29 mouse cellular contexts compared by ENCODE assay signal in genomic region chr6:119421001-119421400, GRCm38 (mm10). TPM values are rescaled to one million over a fixed set of nuclear protein-coding genes. Genes with fewer than 3 reads are reported as not detected.
DNase-seq lines count a peak whose midpoint lies in the region; ATAC-seq and TF ChIP-seq lines count a peak whose summit lies in the region.
"Had no signal": no experiment of that assay in that cellular context is flagged by ENCODE, and none has a peak within 500 bp of the region (broad histone marks: within the 10 kb centered on the region; RNA-seq: fewer than 3 reads in every experiment).

No protein-coding gene starts in this region.

- no peaks in the 10 kb centered on the region for H3K27me3 ChIP-seq in liver, postnatal 0 days (ENCODE audit: insufficient read depth, low read length)
- no peaks in the 10 kb centered on the region for H3K27me3 ChIP-seq in intestine, postnatal 0 days (replicated peaks; ENCODE audit: control insufficient read depth, insufficient read depth, low read length)
- no peaks in the 10 kb centered on the region for H3K27me3 ChIP-seq in forebrain, postnatal 0 days (ENCODE audit: insufficient read depth, low read length)
- H3K27me3 ChIP-seq: embryonic facial prominence, embryonic 12.5 days; forebrain, embryonic 15.5 days; heart, embryonic 13.5 days; limb, embryonic 13.5 days; neural tube, embryonic 12.5 days had no signal

- ATAC-seq in liver, postnatal 0 days = no peak
- ATAC-seq in intestine, postnatal 0 days = peak; percentile 59
- no peak for ATAC-seq in forebrain, postnatal 0 days
- ATAC-seq: activated CD4-positive, CD25-positive, alpha-beta regulatory T cell, adult 4 months; forebrain, embryonic 15.5 days; lung, postnatal 0 days had no signal

- no peak overlapping the region for H3K4me2 ChIP-seq in liver, postnatal 0 days (ENCODE audit: low read depth, low read length)
- H3K4me2 ChIP-seq in intestine, postnatal 0 days (replicated peaks; ENCODE audit: low read depth) = no peak overlapping the region
- no peak overlapping the region for H3K4me2 ChIP-seq in forebrain, postnatal 0 days (ENCODE audit: low read depth)
- H3K4me2 ChIP-seq: embryonic facial prominence, embryonic 12.5 days; forebrain, embryonic 15.5 days; heart, embryonic 13.5 days; hindbrain, embryonic 14.5 days; limb, embryonic 13.5 days; midbrain, embryonic 12.5 days; neural tube, embryonic 12.5 days had no signal

- TF ChIP-seq EP300 in liver, postnatal 0 days (IDR thresholded peaks at IDR 0.05; ENCODE audit: low read depth) = peak; percentile 9; the same call in 1 of the 2 replicates

- no peak overlapping the region for H3K9ac ChIP-seq in liver, postnatal 0 days (replicated peaks)
- no peak overlapping the region for H3K9ac ChIP-seq in intestine, postnatal 0 days (ENCODE audit: low read depth, low read length)
- no peak overlapping the region for H3K9ac ChIP-seq in forebrain, postnatal 0 days
- H3K9ac ChIP-seq: embryonic facial prominence, embryonic 12.5 days; forebrain, embryonic 15.5 days; heart, embryonic 13.5 days; hindbrain, embryonic 14.5 days; limb, embryonic 13.5 days; midbrain, embryonic 12.5 days; neural tube, embryonic 12.5 days had no signal

- no peaks in the 10 kb centered on the region for H3K9me3 ChIP-seq in liver, postnatal 0 days (ENCODE audit: low read length)
- H3K9me3 ChIP-seq in intestine, postnatal 0 days (ENCODE audit: control insufficient read depth) = no peaks in the 10 kb centered on the region
- no peaks in the 10 kb centered on the region for H3K9me3 ChIP-seq in forebrain, postnatal 0 days (ENCODE audit: low read length)
- H3K9me3 ChIP-seq: embryonic facial prominence, embryonic 12.5 days; forebrain, embryonic 15.5 days; heart, embryonic 13.5 days; midbrain, embryonic 12.5 days; neural tube, embryonic 12.5 days had no signal

- no peak for TF ChIP-seq CTCF in liver, postnatal 0 days (IDR thresholded peaks at IDR 0.05; ENCODE audit: low read depth)
- TF ChIP-seq CTCF in intestine, postnatal 0 days (IDR thresholded peaks at IDR 0.05; ENCODE audit: low read depth) = no peak
- TF ChIP-seq CTCF in forebrain, postnatal 0 days (IDR thresholded peaks at IDR 0.05; ENCODE audit: low read depth) = no peak

- WGBS in liver, postnatal 0 days (ENCODE audit: insufficient replicate concordance) = 47% methylated on average over 4 of the region's 4 CpGs
- 42% methylated on average over 4 of the region's 4 CpGs for WGBS in intestine, postnatal 0 days
- 96% methylated on average over 4 of the region's 4 CpGs for WGBS in forebrain, postnatal 0 days

- peaks cover 11% of the 10 kb centered on the region for H3K4me1 ChIP-seq in liver, postnatal 0 days (ENCODE audit: insufficient read depth)
- no peaks in the 10 kb centered on the region; the same call in 1 of the 2 replicates for H3K4me1 ChIP-seq in intestine, postnatal 0 days (replicated peaks; ENCODE audit: control insufficient read depth, insufficient read depth, low read length)
- H3K4me1 ChIP-seq in forebrain, postnatal 0 days (ENCODE audit: insufficient read depth) = no peaks in the 10 kb centered on the region
- H3K4me1 ChIP-seq: embryonic facial prominence, embryonic 12.5 days had no signal

- no peak overlapping the region; the same call in 1 of the 2 replicates for H3K27ac ChIP-seq in liver, postnatal 0 days (ENCODE audit: low read depth)
- H3K27ac ChIP-seq in intestine, postnatal 0 days (ENCODE audit: low read depth, low read length) = peak overlapping the region; percentile 74
- H3K27ac ChIP-seq in forebrain, postnatal 0 days (ENCODE audit: low read depth, low read length) = no peak overlapping the region
- H3K27ac ChIP-seq: embryonic facial prominence, embryonic 12.5 days; forebrain, embryonic 15.5 days; heart, embryonic 13.5 days; hindbrain, embryonic 14.5 days; left cerebral cortex, adult 2 months; limb, embryonic 13.5 days; midbrain, embryonic 12.5 days; neural tube, embryonic 12.5 days had no signal

- H3K4me3 ChIP-seq in liver, postnatal 0 days (ENCODE audit: low read depth, low read length) = no peak overlapping the region
- H3K4me3 ChIP-seq in intestine, postnatal 0 days (ENCODE audit: low read depth, low read length) = no peak overlapping the region
- no peak overlapping the region for H3K4me3 ChIP-seq in forebrain, postnatal 0 days (ENCODE audit: low read depth, low read length)
- H3K4me3 ChIP-seq: embryonic facial prominence, embryonic 12.5 days; forebrain, embryonic 15.5 days; heart, embryonic 13.5 days; left cerebral cortex, adult 2 months; limb, embryonic 13.5 days; megakaryocyte, embryonic 14.5 days; midbrain, embryonic 12.5 days; myocyte; neural tube, embryonic 12.5 days had no signal

- DNase-seq in kidney, adult 9 months = peak; percentile 56
- no peak for DNase-seq in kidney, postnatal 10 days
- no peak for DNase-seq in liver, postnatal 0 days
- DNase-seq in liver = no peak
- DNase-seq in yolk sac, embryonic 10.5 days (ENCODE audit: low spot score) = peak; percentile 77
- DNase-seq in forebrain, postnatal 0 days = no peak
- no peak for DNase-seq in left cerebral cortex, postnatal 25 days (ENCODE audit: low spot score in 2 of 2)
- DNase-seq: adrenal gland, adult 8-10 months; B cell, adult 2 months; cerebellum, adult 11 months; cerebellum, adult 9-10 months; embryo, embryonic 11 days; heart, postnatal 10 days; lung, postnatal 4 days; right cerebral cortex, adult 18-20 months; right cerebral cortex, postnatal 4 days had no signal

- H3K36me3 ChIP-seq in liver, postnatal 0 days (replicated peaks; ENCODE audit: insufficient read depth, low read length) = no peaks in the 10 kb centered on the region
- no peaks in the 10 kb centered on the region for H3K36me3 ChIP-seq in intestine, postnatal 0 days (ENCODE audit: control insufficient read depth, insufficient read depth)
- no peaks in the 10 kb centered on the region for H3K36me3 ChIP-seq in forebrain, postnatal 0 days (ENCODE audit: insufficient read depth)
- H3K36me3 ChIP-seq: embryonic facial prominence, embryonic 12.5 days; forebrain, embryonic 15.5 days; heart, embryonic 13.5 days; midbrain, embryonic 12.5 days; neural tube, embryonic 12.5 days had no signal

- intact Hi-C loops in left cerebral cortex, postnatal 25 days (cut with DNase I) = no loop called here

RNA-seq across cellular contexts. Expression of gene Adipor2, which starts 3.5 kb away (rescaled TPM):
- 53.9 and 58.6 TPM in 2 replicates for polyA plus RNA-seq in liver, postnatal 0 days (2015; fragmentation: Nextera tagmentation; extraction: Ambion mirVana)
- 106 and 124 TPM in 2 replicates for polyA plus RNA-seq in intestine, postnatal 0 days (2015; fragmentation: Nextera tagmentation; extraction: Ambion mirVana)
- total RNA-seq in forebrain, postnatal 0 days (2014; rRNA removed) = 42.9 and 46.9 TPM in 2 replicates
- polyA plus RNA-seq in forebrain, postnatal 0 days (2015; fragmentation: Nextera tagmentation; extraction: Ambion mirVana) = 24.6 and 34.0 TPM in 2 replicates
- 10 to 100 TPM; 36.6 to 40.2 TPM for total RNA-seq in left cerebral cortex, postnatal 25 days (2021)

RNA-seq across cellular contexts. Expression of gene Fbxl14, which starts 58.5 kb away (rescaled TPM):
- 2.4 and 2.5 TPM in 2 replicates for polyA plus RNA-seq in liver, postnatal 0 days (2015; fragmentation: Nextera tagmentation; extraction: Ambion mirVana)
- 4.0 and 4.4 TPM in 2 replicates for polyA plus RNA-seq in intestine, postnatal 0 days (2015; fragmentation: Nextera tagmentation; extraction: Ambion mirVana)
- total RNA-seq in forebrain, postnatal 0 days (2014; rRNA removed) = 40.3 and 54.5 TPM in 2 replicates
- 1.9 and 2.2 TPM in 2 replicates for polyA plus RNA-seq in forebrain, postnatal 0 days (2015; fragmentation: Nextera tagmentation; extraction: Ambion mirVana)
- total RNA-seq in left cerebral cortex, postnatal 25 days (2021) = 10 to 100 TPM; 33.5 to 34.3 TPM

Comparison
In these comparisons a context has a peak if more than half of its experiments do, and no peak if none do; other contexts are left out.
1. DNase-seq: peak in kidney, adult 9 months (single experiment) and yolk sac, embryonic 10.5 days (single experiment); none in kidney, postnatal 10 days (single experiment), liver, postnatal 0 days (single experiment), liver (single experiment), forebrain, postnatal 0 days (single experiment) and left cerebral cortex, postnatal 25 days (0 of 2).